ENCODE assay signal across 36 mouse cellular contexts in genomic region chr11:61162776-61163175, GRCm38 (mm10). TPM values are rescaled to one million over a fixed set of nuclear protein-coding genes. Genes with fewer than 3 reads are reported as not detected.
"Had no signal": no experiment of that assay in that cellular context is flagged by ENCODE, and none has a peak within 500 bp of the region (broad histone marks: within the 10 kb centered on the region; RNA-seq: fewer than 3 reads in every experiment).

No protein-coding gene starts in this region.

- H3K9ac ChIP-seq: limb, embryonic 12.5 days; limb, embryonic 13.5 days; limb, embryonic 15.5 days; liver, embryonic 12.5 days; liver, embryonic 13.5 days; liver, embryonic 14.5 days; liver, embryonic 15.5 days; liver, postnatal 0 days; lung, embryonic 14.5 days; lung, embryonic 15.5 days; midbrain, embryonic 12.5 days; midbrain, embryonic 13.5 days; midbrain, embryonic 15.5 days; neural tube, embryonic 12.5 days had no signal

- H3K9me3 ChIP-seq: limb, embryonic 10.5 days; limb, embryonic 12.5 days; limb, embryonic 13.5 days; limb, embryonic 15.5 days; liver, embryonic 12.5 days; liver, embryonic 13.5 days; liver, embryonic 15.5 days; lung, embryonic 15.5 days; megakaryocyte, embryonic 14.5 days; midbrain, embryonic 10.5 days; midbrain, embryonic 12.5 days; midbrain, embryonic 13.5 days; midbrain, embryonic 15.5 days; neural tube, embryonic 12.5 days had no signal

- DNase-seq: left cerebral cortex, postnatal 4 days; liver; liver, embryonic 13.5 days; liver, postnatal 0 days; lung, adult 18-20 months; lung, adult 2 months; lung, embryonic 14.5 days; lung, postnatal 10 days; lung, postnatal 14 days; lung, postnatal 36 days; lung, postnatal 4 days; midbrain, embryonic 14.5 days had no signal

- H3K27ac ChIP-seq: limb, embryonic 10.5 days; limb, embryonic 12.5 days; limb, embryonic 13.5 days; limb, embryonic 15.5 days; liver, embryonic 12.5 days; liver, embryonic 13.5 days; liver, embryonic 14.5 days; liver, embryonic 15.5 days; lung, embryonic 15.5 days; macrophage; midbrain, embryonic 10.5 days; midbrain, embryonic 12.5 days; midbrain, embryonic 13.5 days; midbrain, embryonic 15.5 days; neural tube, embryonic 12.5 days had no signal

- H3K4me3 ChIP-seq: limb, embryonic 10.5 days; limb, embryonic 12.5 days; limb, embryonic 13.5 days; limb, embryonic 15.5 days; liver, embryonic 12.5 days; liver, embryonic 13.5 days; liver, embryonic 15.5 days; lung, embryonic 15.5 days; megakaryocyte, embryonic 14.5 days; midbrain, embryonic 10.5 days; midbrain, embryonic 12.5 days; midbrain, embryonic 13.5 days; midbrain, embryonic 15.5 days; myocyte; neural tube, embryonic 12.5 days had no signal

- H3K27me3 ChIP-seq: limb, embryonic 12.5 days; limb, embryonic 13.5 days; limb, embryonic 15.5 days; liver, embryonic 12.5 days; liver, embryonic 13.5 days; liver, embryonic 15.5 days; lung, embryonic 15.5 days; megakaryocyte, embryonic 14.5 days; midbrain, embryonic 12.5 days; midbrain, embryonic 13.5 days; midbrain, embryonic 15.5 days; neural tube, embryonic 12.5 days had no signal

- H3K4me1 ChIP-seq: limb, embryonic 10.5 days; limb, embryonic 12.5 days; limb, embryonic 13.5 days; limb, embryonic 15.5 days; liver, embryonic 12.5 days; lung, embryonic 15.5 days; midbrain, embryonic 10.5 days had no signal

RNA-seq across cellular contexts. Expression of gene Aldh3a1, which starts 44.6 kb away (rescaled TPM):
- total RNA-seq: liver, adult 2 months; megakaryocyte progenitor cell, adult 5-6 weeks; megakaryocyte, adult 5-6 weeks; megakaryocyte-erythroid progenitor cell, adult 5-6 weeks; monocyte, adult 5-6 weeks had no signal
- polyA plus RNA-seq: limb, embryonic 10.5 days; liver, embryonic 11.5 days; lung, embryonic 14.5 days; macrophage; midbrain, embryonic 10.5 days; midbrain, embryonic 11.5 days; midbrain, embryonic 12.5 days; midbrain, embryonic 13.5 days; neural tube, embryonic 11.5 days; neural tube, embryonic 12.5 days had no signal
